Mouse (Mus musculus) right cerebral cortex, adult 2 months (tissue): ENCODE results near the gene Pcca.

ENCODE experiments used
- DNase-seq, 2 experiments: peaks; one replicate each; pipeline ENCODE4 v3.0.0; 2021 to 2022; ENCODE audit warnings: low spot score in 2 of 2

The Pcca gene

GRCm38 (mm10) chr14:122747860-122748842 is 214.0 kb downstream of the Pcca start:
- no peak for DNase-seq

GRCm38 (mm10) chr14:122751552-122751951 is 217.4 kb downstream of the Pcca start:
- no peak for DNase-seq

- no peak for DNase-seq
These were observed 219.2 kb downstream of the Pcca start for GRCm38 (mm10) chr14:122753278-122753677.

GRCm38 (mm10) chr14:122754311-122754710 is 220.2 kb downstream of the Pcca start:
- peak; percentile 16 to 25 for DNase-seq

- no peak for DNase-seq
These were observed 221.4 kb downstream of the Pcca start for GRCm38 (mm10) chr14:122755559-122755958.

- no peak for DNase-seq
These were observed 222.5 kb downstream of the Pcca start for GRCm38 (mm10) chr14:122756671-122757070.

GRCm38 (mm10) chr14:122759890-122760289 is 225.8 kb downstream of the Pcca start:
- no peak for DNase-seq

- no peak for DNase-seq
These were observed 226.7 kb downstream of the Pcca start for GRCm38 (mm10) chr14:122760803-122761202.

- DNase-seq = no peak
These were observed 228.5 kb downstream of the Pcca start for GRCm38 (mm10) chr14:122762603-122763002.

GRCm38 (mm10) chr14:122765951-122766350 is 231.8 kb downstream of the Pcca start:
- DNase-seq = no peak

GRCm38 (mm10) chr14:122766448-122766847 is 232.3 kb downstream of the Pcca start:
- DNase-seq = no peak

GRCm38 (mm10) chr14:122784701-122785100 is 250.6 kb downstream of the Pcca start:
- no peak for DNase-seq

GRCm38 (mm10) chr14:122788199-122788598 is 254.1 kb downstream of the Pcca start:
- DNase-seq = no peak

- no peak for DNase-seq
These were observed 256.0 kb downstream of the Pcca start for GRCm38 (mm10) chr14:122790111-122790510.

GRCm38 (mm10) chr14:122793368-122793767 is 259.2 kb downstream of the Pcca start:
- DNase-seq = no peak

GRCm38 (mm10) chr14:122800296-122800695 is 266.2 kb downstream of the Pcca start:
- DNase-seq = no peak

- no peak for DNase-seq
These were observed 286.9 kb downstream of the Pcca start for GRCm38 (mm10) chr14:122821002-122821401.

- no peak for DNase-seq
These were observed 289.7 kb downstream of the Pcca start for GRCm38 (mm10) chr14:122823791-122824190.

GRCm38 (mm10) chr14:122825464-122825863 is 291.3 kb downstream of the Pcca start:
- DNase-seq = no peak

- no peak for DNase-seq
These were observed 296.3 kb downstream of the Pcca start for GRCm38 (mm10) chr14:122830433-122830832.

GRCm38 (mm10) chr14:122833666-122834065 is 299.5 kb downstream of the Pcca start:
- DNase-seq = no peak

- DNase-seq = no peak
These were observed 300.6 kb downstream of the Pcca start for GRCm38 (mm10) chr14:122834753-122835152.

GRCm38 (mm10) chr14:122835487-122836190 is 301.5 kb downstream of the Pcca start:
- no peak for DNase-seq
